Mouse (Mus musculus) MEL-GATA-1-ER (cell line): ENCODE measurements at regions not wholly inside any gene's neighbourhood (a gene's known extent, or its start where the extent isn't known, plus 50 kb on each side); places are given as distances from the start of the nearest gene placed in this dataset.
"Not testable (repeated sequence)": the region's sequence is repeated elsewhere in the genome, so short reads cannot be mapped to it uniquely, and the experiment has no call there.

Source experiments
- DNase-seq: peaks from one replicate; pipeline ENCODE4 v3.0.0-alpha.2; 2012; ENCODE audit warnings: low read depth; ENCODE audit errors: extremely low read depth

GRCm38 (mm10) chr13:85988633-85989032 lies 58.1 kb downstream of the Cox7c start:
- peak; percentile 1 for DNase-seq

- no peak for DNase-seq
Measured at GRCm38 (mm10) chr13:85982089-85982488, 64.6 kb downstream of the Cox7c start.

- DNase-seq = not testable (repeated sequence)
Measured at GRCm38 (mm10) chr13:85964005-85964404, 82.7 kb downstream of the Cox7c start.

GRCm38 (mm10) chr13:85955284-85955683 lies 91.4 kb downstream of the Cox7c start:
- DNase-seq = no peak

DNA sequence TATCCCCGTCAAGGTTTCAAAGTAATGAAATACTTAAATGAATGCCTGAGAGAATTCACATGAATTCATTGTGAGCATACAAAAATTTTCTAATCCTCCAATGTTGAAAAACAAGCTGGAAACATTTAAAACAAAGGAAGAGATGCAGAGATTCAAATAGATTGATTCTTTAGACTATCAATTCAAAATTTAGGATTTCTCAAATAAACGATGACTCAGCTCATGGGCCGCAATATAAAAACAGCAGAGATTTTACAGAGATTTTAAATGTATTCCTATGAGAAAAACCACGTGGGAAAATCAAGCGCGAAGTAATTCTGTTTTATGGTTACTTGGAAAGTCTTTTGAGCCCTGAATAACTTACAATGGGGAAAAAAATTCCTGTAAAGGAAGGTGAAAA lies 93.8 kb downstream of the Cox7c start:
- DNase-seq = no peak

DNA sequence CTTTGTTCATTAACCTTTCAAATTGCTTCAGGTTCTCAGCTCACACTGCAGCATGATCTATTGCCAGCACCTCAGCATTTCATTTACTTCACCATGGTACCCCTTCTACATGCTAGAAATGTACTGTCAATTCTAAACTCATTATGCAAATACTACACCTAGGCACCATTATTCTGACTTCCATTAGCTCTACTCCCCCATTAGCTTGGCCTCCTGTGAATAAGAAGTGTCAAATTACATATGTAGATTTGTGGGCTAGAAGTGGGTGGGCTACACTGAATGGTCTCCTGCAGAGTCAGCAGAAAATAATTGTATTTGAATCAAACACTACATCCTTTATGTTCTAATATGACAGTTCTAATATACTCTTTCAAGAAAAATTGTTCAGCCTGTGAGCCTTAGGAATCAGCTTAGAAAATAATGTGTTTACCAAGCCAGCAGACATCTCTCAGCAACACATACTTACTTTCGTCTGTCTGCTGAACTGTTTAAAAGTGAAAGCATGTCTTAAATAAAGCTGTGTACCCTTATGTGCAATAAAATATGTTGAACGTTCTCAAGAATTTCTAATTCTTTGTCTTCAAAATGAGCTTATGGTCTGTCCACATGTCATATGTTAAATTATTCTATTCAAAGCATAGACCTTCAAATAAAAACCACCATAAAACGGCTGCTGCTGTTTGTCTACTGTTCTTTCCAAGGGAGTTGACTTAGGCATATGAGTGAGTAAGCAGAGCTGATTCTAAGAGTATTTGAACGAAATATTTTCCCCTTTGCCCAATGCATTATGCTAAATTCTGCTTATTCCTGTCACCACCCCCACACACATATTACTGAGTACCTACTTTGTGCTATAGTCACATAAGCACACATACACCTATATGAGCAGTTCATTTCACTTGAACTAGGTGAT lies 119.6 kb downstream of the Cox7c start:
- DNase-seq = no peak

DNA sequence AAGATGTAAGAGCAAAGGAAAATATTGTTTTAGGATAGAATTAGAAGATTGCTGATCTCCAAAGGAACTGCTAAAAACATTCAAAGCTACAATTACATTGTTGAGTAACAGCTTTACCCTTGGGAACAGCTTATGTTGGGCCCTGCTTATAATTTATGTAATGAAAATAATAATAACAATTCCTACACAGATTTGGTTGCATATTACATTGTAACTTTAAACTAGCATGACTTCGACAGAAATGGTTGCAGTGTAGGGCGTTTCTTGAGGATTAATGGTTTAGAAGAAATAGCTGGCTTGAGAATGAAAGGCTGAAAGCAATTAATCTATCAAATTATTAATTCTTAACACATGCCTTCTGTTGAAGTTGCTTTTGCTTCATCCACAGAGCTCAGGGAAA lies 120.4 kb downstream of the Cox7c start:
- no peak for DNase-seq

- DNase-seq = no peak
Measured at GRCm38 (mm10) chr13:85922696-85923095, 124.0 kb downstream of the Cox7c start.

- DNase-seq = no peak
Measured at GRCm38 (mm10) chr13:85901796-85902195, 144.9 kb downstream of the Cox7c start.

GRCm38 (mm10) chr13:85897656-85898055 lies 149.0 kb downstream of the Cox7c start:
- no peak for DNase-seq

GRCm38 (mm10) chr13:85895141-85895540 lies 151.6 kb downstream of the Cox7c start:
- DNase-seq = no peak

DNA sequence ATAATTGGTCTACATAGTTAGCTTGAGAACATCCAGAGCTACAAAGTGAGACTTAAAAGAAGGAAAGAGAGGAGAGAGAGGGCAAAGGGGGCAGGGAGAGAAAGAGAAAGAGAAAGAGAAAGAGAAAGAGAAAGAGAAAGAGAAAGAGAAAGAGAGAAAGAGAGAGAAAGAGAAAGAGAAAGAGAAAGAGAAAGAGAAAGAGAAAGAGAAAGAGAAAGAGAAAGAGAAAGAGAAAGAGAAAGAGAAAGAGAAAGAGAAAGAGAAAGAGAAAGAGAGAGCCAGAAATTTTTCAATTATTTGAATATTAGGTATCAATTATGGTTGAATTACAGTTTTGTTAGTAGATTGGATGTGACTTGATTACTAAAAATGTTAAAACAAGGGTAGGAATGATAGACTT lies 156.9 kb downstream of the Cox7c start:
- DNase-seq = not testable (repeated sequence)

DNA sequence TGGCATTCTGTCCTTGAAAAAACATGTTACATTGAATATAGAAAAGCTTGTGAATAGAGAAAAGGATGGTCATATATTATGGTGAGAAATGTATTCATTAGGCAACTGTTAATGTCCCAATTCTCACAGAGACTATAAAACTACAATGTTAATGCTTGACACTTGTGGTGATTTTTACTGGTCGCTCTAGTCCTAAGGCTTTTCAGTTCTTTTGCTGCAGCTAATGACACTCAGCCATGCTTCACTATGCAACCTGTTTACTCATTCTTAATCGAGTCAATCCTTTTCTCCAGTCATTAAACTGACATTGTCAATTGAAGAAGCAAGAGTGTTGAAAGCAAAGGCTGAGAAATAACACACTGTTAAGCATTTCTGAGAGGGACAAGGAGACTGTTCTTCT lies 163.9 kb downstream of the Cox7c start:
- no peak for DNase-seq

GRCm38 (mm10) chr13:85863745-85864144 lies 183.0 kb downstream of the Cox7c start:
- no peak for DNase-seq

DNA sequence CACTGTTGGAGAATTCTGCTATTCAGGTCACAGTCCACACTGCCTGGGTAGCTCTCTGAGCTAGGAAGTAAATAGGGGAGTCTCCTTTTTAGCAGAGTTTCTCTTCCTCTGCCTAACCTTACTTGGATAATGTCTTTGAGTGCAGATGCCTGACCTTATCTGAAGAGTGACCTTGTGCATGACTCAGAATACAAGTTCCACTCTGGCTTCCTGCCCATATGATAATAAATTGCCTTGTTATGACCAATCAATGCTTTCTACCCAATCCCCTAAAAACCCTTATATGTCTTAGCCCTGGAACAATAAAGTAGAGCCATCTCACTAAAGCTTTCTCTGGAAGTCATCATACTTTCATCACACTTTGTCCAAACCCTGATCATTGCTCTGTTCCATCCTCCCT lies 198.4 kb downstream of the Cox7c start:
- no peak for DNase-seq

- no peak for DNase-seq
Measured at GRCm38 (mm10) chr13:85829894-85830293, 216.8 kb downstream of the Cox7c start.
